Mouse (Mus musculus): ENCODE data around the gene Ugdh. TPM values are rescaled to one million over a fixed set of nuclear protein-coding genes. Genes with fewer than 3 reads are reported as not detected.

Ugdh gene
- polyA plus RNA-seq, 1 experiment from 2014 or later = 103 TPM

DNA sequence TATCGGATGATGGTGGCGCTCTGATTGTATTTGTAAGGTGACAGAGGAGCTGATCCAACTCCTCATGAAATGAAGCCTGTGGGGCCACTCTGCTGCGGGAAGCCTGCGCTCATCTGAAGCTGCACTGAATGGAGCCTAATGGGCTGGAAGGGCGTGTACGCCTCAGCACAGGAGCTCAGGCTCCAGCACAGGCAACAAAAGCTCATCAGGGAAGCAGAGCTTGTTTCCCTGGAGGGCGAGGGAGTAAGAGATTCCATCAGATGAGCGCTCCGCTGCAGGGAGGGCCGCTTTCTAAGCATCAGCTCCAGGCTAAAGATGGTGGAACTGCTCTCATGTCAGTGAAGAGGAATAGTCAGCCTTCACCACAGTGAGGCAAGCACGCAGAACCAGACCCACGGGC, 27.8 kb downstream of the Ugdh start:
- Histone ChIP-seq H3K79me2 (ENCODE audit: inconsistent target) (no peaks in the 10 kb centered on the region), H3K36me3 (ENCODE audit: inconsistent target) (peaks cover 61% of the 10 kb centered on the region), H3K27ac (no peak overlapping the region), H3K4me3 (ENCODE audit: inconsistent target) (no peak overlapping the region)
- 94% methylated on average over 11 of the region's 12 CpGs for WGBS (ENCODE audit: missing documents)

- Histone ChIP-seq H3K4me3 (ENCODE audit: inconsistent target) (no peak overlapping the region), H3K27ac (no peak overlapping the region), H3K36me3 (ENCODE audit: inconsistent target) (peaks cover 71% of the 10 kb centered on the region), H3K79me2 (ENCODE audit: inconsistent target) (no peaks in the 10 kb centered on the region)
- 19% methylated on average over 2 of the region's 2 CpGs for WGBS (ENCODE audit: missing documents)
Observed at GRCm38 (mm10) chr5:65401251-65401994, 34.3 kb downstream of the Ugdh start.

DNA sequence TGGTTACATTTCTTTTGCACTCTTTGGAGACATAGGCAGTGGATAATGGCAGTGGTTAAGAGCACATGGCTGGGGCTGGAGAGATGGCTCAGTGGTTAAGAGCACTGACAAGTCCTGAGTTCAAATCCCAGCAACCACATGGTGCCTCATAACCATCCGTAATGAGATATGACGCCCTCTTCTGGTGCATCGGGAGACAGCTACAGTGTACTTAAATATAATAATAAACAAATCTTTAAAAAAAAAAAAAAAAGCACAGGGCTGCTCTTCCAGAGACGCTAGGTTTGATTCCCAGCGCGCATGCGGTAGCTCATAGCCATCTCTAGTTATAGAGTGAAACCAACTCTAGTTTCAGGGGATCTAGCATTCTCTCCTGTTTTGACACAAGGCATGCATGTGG, 41.3 kb downstream of the Ugdh start:
- Histone ChIP-seq H3K27ac (no peak overlapping the region), H3K36me3 (ENCODE audit: inconsistent target) (peaks cover 41% of the 10 kb centered on the region), H3K4me3 (ENCODE audit: inconsistent target) (no peak overlapping the region), H3K79me2 (ENCODE audit: inconsistent target) (peaks cover 51% of the 10 kb centered on the region)
- 95% methylated on average over 7 of the region's 7 CpGs for WGBS (ENCODE audit: missing documents)

DNA sequence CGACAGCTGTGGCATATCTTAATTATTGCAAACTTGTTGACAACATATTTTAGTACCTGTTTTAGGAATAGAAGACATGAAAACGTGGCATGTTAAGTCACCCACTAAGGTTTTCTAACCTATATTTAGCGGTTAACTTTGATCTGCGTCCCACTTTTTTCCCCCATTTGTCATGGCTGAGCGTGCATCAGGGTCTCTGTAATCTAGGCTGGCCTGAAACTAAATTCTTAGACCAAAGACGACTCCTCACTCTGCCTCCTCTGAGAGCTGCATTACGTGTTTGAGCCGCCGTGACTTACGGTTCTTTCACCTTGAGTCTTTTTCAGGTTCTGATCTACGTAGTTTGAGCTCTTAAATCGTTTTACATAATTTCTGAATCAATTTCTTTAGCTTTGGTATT, 44.0 kb downstream of the Ugdh start:
- WGBS (ENCODE audit: missing documents) = 2% methylated on average over 12 of the region's 12 CpGs
- H3K36me3 ChIP-seq (ENCODE audit: inconsistent target) = peaks cover 43% of the 10 kb centered on the region; the same call in 1 of the 2 replicates
- peaks cover 61% of the 10 kb centered on the region for H3K79me2 ChIP-seq (ENCODE audit: inconsistent target)
- H3K27ac ChIP-seq = peak overlapping the region; percentile 66
- H3K4me3 ChIP-seq (ENCODE audit: inconsistent target) = peak overlapping the region; percentile 83

GRCm38 (mm10) chr5:65390648-65391644, 44.8 kb downstream of the Ugdh start, which contains the start of the genes Rpl9 and Lias:
Gene Rpl9, minus strand, starts transcription at chr5:65391444.
Gene Lias, plus strand, starts transcription at chr5:65391497.
- Histone ChIP-seq H3K79me2 (ENCODE audit: inconsistent target) (peaks cover 61% of the 10 kb centered on the region), H3K4me3 (ENCODE audit: inconsistent target) (peak within 1 kb of the TSS; percentile 83), H3K36me3 (ENCODE audit: inconsistent target) (peaks cover 36% of the 10 kb centered on the region; the same call in 1 of the 2 replicates), H3K27ac (peak within 1 kb of the TSS; percentile 66)
- 1% methylated on average over 83 of the region's 83 CpGs for WGBS (ENCODE audit: missing documents)

DNA sequence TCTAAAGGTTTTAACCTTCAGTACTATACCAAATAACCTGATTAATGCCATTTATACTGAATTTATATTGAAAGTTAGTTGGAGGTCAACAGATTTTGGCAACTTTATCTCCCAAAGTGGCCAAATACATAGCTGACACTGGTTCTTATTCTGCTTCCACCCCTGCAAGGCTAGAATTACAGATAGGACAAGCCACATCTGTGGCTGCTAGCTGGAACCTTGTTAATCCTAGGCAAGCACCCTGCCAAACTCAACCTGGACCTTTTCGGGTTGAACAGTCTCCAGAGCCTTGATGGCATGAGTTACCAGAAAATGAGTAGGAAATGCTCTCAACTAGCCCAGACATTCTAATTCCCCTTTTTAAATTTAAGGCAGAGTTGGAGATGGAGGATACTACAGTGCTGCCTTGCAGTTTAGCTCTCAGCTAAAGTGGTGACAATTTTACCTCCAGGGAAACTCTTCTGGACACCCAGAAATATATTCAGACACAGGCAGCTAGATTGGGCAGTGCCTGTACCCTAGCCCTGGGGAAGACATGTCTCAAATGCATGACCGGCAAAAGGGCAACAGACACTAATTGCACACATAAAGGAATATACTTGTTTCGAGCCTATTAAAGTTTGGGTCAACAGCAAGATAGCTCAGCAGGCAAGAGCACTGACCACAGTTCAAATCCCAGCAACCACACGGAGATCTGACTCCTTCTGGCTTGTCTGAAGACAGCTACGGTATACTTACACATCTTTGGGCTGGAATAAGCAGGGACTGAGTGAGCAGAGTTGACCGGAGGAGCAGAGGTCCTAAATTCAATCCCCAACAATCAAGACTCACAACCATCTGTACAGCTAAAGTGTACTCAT, 48.5 kb downstream of the Ugdh start:
- WGBS (ENCODE audit: missing documents) = 88% methylated on average over 6 of the region's 6 CpGs
- H3K4me3 ChIP-seq (ENCODE audit: inconsistent target) = no peak overlapping the region

GRCm38 (mm10) chr5:65385704-65386103, 50.0 kb downstream of the Ugdh start:
- Histone ChIP-seq H3K27ac (no peak overlapping the region), H3K36me3 (ENCODE audit: inconsistent target) (peaks cover 25% of the 10 kb centered on the region; the same call in 1 of the 2 replicates), H3K79me2 (ENCODE audit: inconsistent target) (peaks cover 22% of the 10 kb centered on the region), H3K4me3 (ENCODE audit: inconsistent target) (no peak overlapping the region)
- WGBS (ENCODE audit: missing documents) = 86% methylated on average over 2 of the region's 2 CpGs

More for the DNA sequence above, 48.5 kb downstream of the Ugdh start:
- H3K27ac ChIP-seq = no peak overlapping the region
- H3K79me2 ChIP-seq (ENCODE audit: inconsistent target) = peaks cover 36% of the 10 kb centered on the region
- H3K36me3 ChIP-seq (ENCODE audit: inconsistent target) = peaks cover 25% of the 10 kb centered on the region; the same call in 1 of the 2 replicates

- no peak overlapping the region for H3K4me3 ChIP-seq (ENCODE audit: inconsistent target)
Observed at GRCm38 (mm10) chr5:65374746-65375145, 61.0 kb downstream of the Ugdh start.

DNA sequence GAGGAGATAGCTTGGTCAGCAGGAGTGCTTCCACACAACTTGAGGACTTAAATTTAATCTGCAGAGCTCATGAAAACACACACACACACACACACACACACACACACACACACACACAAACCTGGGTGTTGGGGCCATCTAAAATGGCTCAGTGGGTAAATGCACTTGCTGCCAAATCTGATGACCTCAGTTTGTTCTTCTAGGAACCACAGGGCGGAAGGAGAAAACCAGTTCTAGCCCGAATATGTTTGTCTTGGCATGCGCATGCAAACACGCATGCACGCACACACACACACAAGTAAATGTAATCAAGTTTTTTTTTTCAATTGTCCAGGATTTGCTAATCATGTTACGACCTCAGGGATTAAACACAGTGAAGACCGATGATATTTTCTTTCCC, 64.2 kb downstream of the Ugdh start:
- Histone ChIP-seq H3K4me3 (ENCODE audit: inconsistent target) (no peak overlapping the region), H3K27ac (no peak overlapping the region)
- 96% methylated on average over 7 of the region's 7 CpGs for WGBS (ENCODE audit: missing documents)

More at GRCm38 (mm10) chr5:65374746-65375145, 61.0 kb downstream of the Ugdh start:
- 88% methylated on average over 7 of the region's 7 CpGs for whole genome bisulfite sequencing (ENCODE audit: missing documents)
- Histone ChIP-seq H3K36me3 (ENCODE audit: inconsistent target) (no peaks in the 10 kb centered on the region), H3K79me2 (ENCODE audit: inconsistent target) (no peaks in the 10 kb centered on the region), H3K27ac (no peak overlapping the region)

GRCm38 (mm10) chr5:65367837-65368236, 67.9 kb downstream of the Ugdh start:
- Histone ChIP-seq H3K36me3 (ENCODE audit: inconsistent target) (no peaks in the 10 kb centered on the region), H3K27ac (no peak overlapping the region), H3K4me3 (ENCODE audit: inconsistent target) (no peak overlapping the region), H3K79me2 (ENCODE audit: inconsistent target) (no peaks in the 10 kb centered on the region)
- 90% methylated on average over 11 of the region's 11 CpGs for WGBS (ENCODE audit: missing documents)

More for the DNA sequence above, 64.2 kb downstream of the Ugdh start:
- H3K36me3 ChIP-seq (ENCODE audit: inconsistent target) = no peaks in the 10 kb centered on the region
- no peaks in the 10 kb centered on the region for H3K79me2 ChIP-seq (ENCODE audit: inconsistent target)

Other genes with a start within 250 kb of the Ugdh start
- gene Wdr19, start 236.3 kb downstream of the Ugdh start, polyA plus RNA-seq (2018) = 3.1 to 7.2 TPM (median 3.9 TPM) in 3 replicates
- 28.4 to 36.3 TPM (median 35.4 TPM) in 3 replicates for gene Rfc1, start 100.3 kb downstream of the Ugdh start, polyA plus RNA-seq (2018)
- gene Klb, start 87.6 kb downstream of the Ugdh start, polyA plus RNA-seq (2018) = not detected in 3 replicates
- gene Rpl9, start 44.5 kb downstream of the Ugdh start, polyA plus RNA-seq (2018) = 415 to 1,286 TPM (median 1,137 TPM) in 3 replicates
- 20.7 to 35.1 TPM (median 21.1 TPM) in 3 replicates for gene Lias, start 44.5 kb downstream of the Ugdh start, polyA plus RNA-seq (2018)
- not detected in 3 replicates for gene Gm43552, start 56.9 kb upstream of the Ugdh start, polyA plus RNA-seq (2018)
- gene Smim14, start 101.2 kb upstream of the Ugdh start, polyA plus RNA-seq (2018) = 67.2 to 135 TPM (median 99.0 TPM) in 3 replicates
- gene Ube2k, start 101.3 kb upstream of the Ugdh start, polyA plus RNA-seq (2018) = 76.8 to 156 TPM (median 106 TPM) in 3 replicates